Mouse (Mus musculus) lung, embryonic 16.5 days (tissue): ENCODE measurements at regions not wholly inside any gene's neighbourhood (a gene's known extent, or its start where the extent isn't known, plus 50 kb on each side); places are given as distances from the start of the nearest gene placed in this dataset.

ENCODE experiments used
- ATAC-seq: fragments of 200-750 bp; cut with Nextera tagmentation; 2 replicates; pipeline ENCODE4 v1.8.0; 2017; ENCODE audit warnings: low read depth, mild to moderate bottlenecking, moderate library complexity
- H3K27ac ChIP-seq: fragments of 300-500 bp; sonication (generic); 2 replicates; pipeline ENCODE4 v1.5.1; 2014; ENCODE audit warnings: mild to moderate bottlenecking, control low read depth, low read length
- H3K27me3 ChIP-seq: fragments of 300-500 bp; sonication (generic); 2 replicates; pipeline ENCODE4 v1.6.1; 2014; ENCODE audit warnings: low read depth, low read length, mixed read lengths; ENCODE audit not compliant: control insufficient read depth, insufficient read depth
- H3K36me3 ChIP-seq: fragments of 300-500 bp; sonication (generic); 2 replicates; pipeline ENCODE4 v1.6.1; 2014; ENCODE audit warnings: low read length; ENCODE audit not compliant: control insufficient read depth, insufficient read depth
- H3K4me1 ChIP-seq: fragments of 300-500 bp; sonication (generic); replicated peaks from 2 replicates; pipeline ENCODE4 v1.6.1; 2014; ENCODE audit warnings: low read length, mixed read lengths; ENCODE audit not compliant: control insufficient read depth, insufficient read depth
- H3K4me2 ChIP-seq: fragments of 300-500 bp; sonication (generic); 2 replicates; pipeline ENCODE4 v1.6.1; 2014; ENCODE audit warnings: low read depth, low read length, control low read depth
- H3K4me3 ChIP-seq: fragments of 300-500 bp; sonication (generic); 2 replicates; pipeline ENCODE4 v1.5.1; 2014; ENCODE audit warnings: mild to moderate bottlenecking, low read length, control low read depth
- H3K9ac ChIP-seq: fragments of 300-500 bp; sonication (generic); 2 replicates; pipeline ENCODE4 v1.6.1; 2014; ENCODE audit warnings: low read length, control low read depth
- H3K9me3 ChIP-seq: fragments of 300-500 bp; sonication (generic); 2 replicates; pipeline ENCODE4 v1.6.1; 2016; ENCODE audit warnings: low read length; ENCODE audit not compliant: control insufficient read depth
- WGBS: fragments of 180-500 bp; shearing (Covaris S2); extraction: QIAGEN DNeasy Blood & Tissue Kit; methylation state at CpG from one replicate; pipeline ENCODE4 v1.1.7; 2014; 5-methylcytosine and 5-hydroxymethylcytosine counted together

- Histone ChIP-seq H3K9me3 (no peaks in the 10 kb centered on the region), H3K4me2 (no peak overlapping the region), H3K4me3 (no peak overlapping the region), H3K36me3 (no peaks in the 10 kb centered on the region), H3K27ac (no peak overlapping the region), H3K9ac (no peak overlapping the region), H3K27me3 (no peaks in the 10 kb centered on the region), H3K4me1 (no peaks in the 10 kb centered on the region)
- 90% methylated on average over 3 of the region's 3 CpGs for WGBS
- ATAC-seq, result no peak
These were observed 250.0 kb upstream of the Tacr3 start for GRCm38 (mm10) chr3:134578759-134579158.

GRCm38 (mm10) chr3:134588630-134589029 lies 240.2 kb upstream of the Tacr3 start:
- Histone ChIP-seq H3K27ac (no peak overlapping the region), H3K9me3 (no peaks in the 10 kb centered on the region), H3K4me3 (no peak overlapping the region), H3K36me3 (no peaks in the 10 kb centered on the region), H3K4me1 (no peaks in the 10 kb centered on the region), H3K4me2 (no peak overlapping the region), H3K9ac (no peak overlapping the region), H3K27me3 (no peaks in the 10 kb centered on the region)
- ATAC-seq, result no peak
- 36% methylated on average over 2 of the region's 2 CpGs for WGBS

- no peak overlapping the region for H3K9ac ChIP-seq
- H3K27me3 ChIP-seq, result no peaks in the 10 kb centered on the region
- no peak overlapping the region for H3K4me2 ChIP-seq
- no peak overlapping the region for H3K4me3 ChIP-seq
- WGBS, result 49% methylated on average over 4 of the region's 4 CpGs
- H3K4me1 ChIP-seq, result no peaks in the 10 kb centered on the region
- no peaks in the 10 kb centered on the region for H3K9me3 ChIP-seq
- no peak overlapping the region for H3K27ac ChIP-seq
- ATAC-seq, result no peak
- H3K36me3 ChIP-seq, result no peaks in the 10 kb centered on the region
These were observed 225.9 kb upstream of the Tacr3 start for GRCm38 (mm10) chr3:134602919-134603318.

- no peak overlapping the region for H3K9ac ChIP-seq
- no peak for ATAC-seq
- no peak overlapping the region for H3K27ac ChIP-seq
- 34% methylated on average over 6 of the region's 6 CpGs for WGBS
- H3K9me3 ChIP-seq, result no peaks in the 10 kb centered on the region
- no peak overlapping the region for H3K4me3 ChIP-seq
- H3K4me1 ChIP-seq, result no peaks in the 10 kb centered on the region
- H3K36me3 ChIP-seq, result no peaks in the 10 kb centered on the region
- H3K4me2 ChIP-seq, result no peak overlapping the region
- H3K27me3 ChIP-seq, result no peaks in the 10 kb centered on the region
These were observed 223.4 kb upstream of the Tacr3 start for GRCm38 (mm10) chr3:134605356-134605771.

- no peak overlapping the region for H3K9ac ChIP-seq
- H3K4me2 ChIP-seq, result no peak overlapping the region
- H3K27ac ChIP-seq, result no peak overlapping the region
- no peaks in the 10 kb centered on the region for H3K27me3 ChIP-seq
- no peaks in the 10 kb centered on the region for H3K4me1 ChIP-seq
- 68% methylated on average over 4 of the region's 4 CpGs for WGBS
- H3K9me3 ChIP-seq, result no peaks in the 10 kb centered on the region
- no peak for ATAC-seq
- H3K36me3 ChIP-seq, result no peaks in the 10 kb centered on the region
- H3K4me3 ChIP-seq, result no peak overlapping the region
These were observed 218.6 kb upstream of the Tacr3 start for GRCm38 (mm10) chr3:134610244-134610643.

GRCm38 (mm10) chr3:134611516-134612297 lies 217.1 kb upstream of the Tacr3 start:
- ATAC-seq, result no peak
- 66% methylated on average over 5 of the region's 5 CpGs for WGBS
- Histone ChIP-seq H3K9me3 (no peaks in the 10 kb centered on the region), H3K4me2 (no peak overlapping the region), H3K27ac (no peak overlapping the region), H3K27me3 (no peaks in the 10 kb centered on the region), H3K36me3 (no peaks in the 10 kb centered on the region), H3K4me3 (no peak overlapping the region), H3K9ac (no peak overlapping the region), H3K4me1 (no peaks in the 10 kb centered on the region)

- ATAC-seq, result no peak
- H3K36me3 ChIP-seq, result no peaks in the 10 kb centered on the region
- 73% methylated on average over 3 of the region's 3 CpGs for WGBS
- no peaks in the 10 kb centered on the region for H3K27me3 ChIP-seq
- no peaks in the 10 kb centered on the region for H3K4me1 ChIP-seq
- H3K9ac ChIP-seq, result no peak overlapping the region
- H3K9me3 ChIP-seq, result no peaks in the 10 kb centered on the region
- no peak overlapping the region for H3K4me3 ChIP-seq
- no peak overlapping the region for H3K27ac ChIP-seq
- H3K4me2 ChIP-seq, result no peak overlapping the region
These were observed 216.6 kb upstream of the Tacr3 start for GRCm38 (mm10) chr3:134612298-134612616.

GRCm38 (mm10) chr3:134629166-134630134 lies 199.4 kb upstream of the Tacr3 start:
- Histone ChIP-seq H3K9ac (peak overlapping the region; percentile 26; the same call in 1 of the 2 replicates), H3K4me2 (peak overlapping the region; percentile 49), H3K9me3 (no peaks in the 10 kb centered on the region), H3K27me3 (no peaks in the 10 kb centered on the region), H3K36me3 (no peaks in the 10 kb centered on the region), H3K4me3 (peak overlapping the region; percentile 25), H3K4me1 (0 out of 2 replicates have a peak, but pooled peaks cover 2% of the 10 kb centered on the region), H3K27ac (no peak overlapping the region)
- ATAC-seq, result peak; percentile 77
- 18% methylated on average over 16 of the region's 16 CpGs for WGBS

- 34% methylated on average over 9 of the region's 9 CpGs for WGBS
- Histone ChIP-seq H3K9ac (peak overlapping the region; percentile 26; the same call in 1 of the 2 replicates), H3K9me3 (no peaks in the 10 kb centered on the region), H3K4me3 (peak overlapping the region; percentile 25), H3K27ac (no peak overlapping the region), H3K4me1 (0 out of 2 replicates have a peak, but pooled peaks cover 2% of the 10 kb centered on the region), H3K27me3 (no peaks in the 10 kb centered on the region), H3K4me2 (peak overlapping the region; percentile 49), H3K36me3 (no peaks in the 10 kb centered on the region)
- ATAC-seq, result no peak
These were observed 198.7 kb upstream of the Tacr3 start for GRCm38 (mm10) chr3:134630135-134630516.
